Mouse (Mus musculus) telencephalon, adult 2 months (tissue): ENCODE measurements at regions not wholly inside any gene's neighbourhood (a gene's known extent, or its start where the extent isn't known, plus 50 kb on each side); places are given as distances from the start of the nearest gene placed in this dataset.

Experiments
- DNase-seq: peaks from one replicate; pipeline ENCODE4 v3.0.0-alpha.2; 2011; ENCODE audit warnings: low read depth, low spot score

DNA sequence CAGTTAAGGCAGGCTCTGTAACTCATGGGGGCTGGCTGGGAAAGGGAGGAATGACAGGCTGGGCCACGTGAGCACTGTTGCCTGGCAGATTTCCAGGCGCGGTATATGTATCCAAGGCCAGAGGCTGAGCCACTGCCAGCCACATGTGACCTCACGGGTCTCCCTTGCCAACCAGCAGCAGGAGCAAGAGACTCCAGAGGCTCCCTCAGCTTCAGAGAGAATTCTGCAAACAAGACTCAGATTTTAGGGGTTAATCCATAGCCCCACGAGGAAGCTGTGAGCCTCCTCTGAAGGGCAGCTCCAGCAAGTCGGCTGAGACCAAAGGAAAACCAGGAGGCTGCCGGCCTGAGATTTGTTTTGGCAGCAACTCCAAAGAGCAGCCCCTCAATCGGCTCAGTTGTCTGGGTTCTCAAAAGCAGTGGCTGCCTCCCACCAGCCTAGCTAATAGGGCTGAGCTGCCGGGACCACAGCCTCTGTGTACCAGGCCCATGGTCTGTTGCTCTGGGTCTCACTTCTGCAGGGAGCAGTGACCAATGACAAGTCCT, 264.0 kb upstream of the Cadm1 start:
- no peak for DNase-seq

DNA sequence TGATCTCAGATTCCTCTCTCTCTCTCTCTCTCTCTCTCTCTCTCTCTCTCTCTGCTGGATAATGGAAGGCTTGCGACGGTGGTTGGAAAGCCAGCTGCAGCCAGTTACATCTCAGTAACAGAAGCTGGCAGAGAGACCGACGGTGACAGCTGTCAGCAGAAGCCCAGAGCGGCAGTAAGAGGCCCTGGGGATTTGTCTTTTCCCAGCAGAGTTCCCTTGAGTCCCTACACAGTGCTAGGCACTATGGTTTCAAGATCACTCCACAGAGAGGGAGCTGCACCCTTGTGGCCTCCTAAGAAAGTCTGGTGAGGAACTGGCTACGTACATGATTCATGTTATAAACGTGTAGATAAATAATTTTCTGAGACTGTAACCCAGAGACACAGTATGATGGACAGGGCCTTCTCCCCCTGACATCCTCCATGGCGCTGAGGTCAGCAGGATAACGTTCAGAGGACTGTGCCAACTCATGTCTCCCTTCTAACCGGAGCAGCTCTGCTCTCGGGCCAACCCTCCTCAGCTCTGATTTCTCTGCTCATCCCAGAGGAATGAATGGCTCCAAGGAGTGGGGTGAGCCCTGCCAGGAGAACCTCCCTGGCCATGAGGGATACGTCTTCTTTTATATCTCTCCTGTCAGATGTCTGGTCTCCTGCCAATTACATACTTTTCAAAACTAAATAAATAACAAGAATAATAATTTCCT, 253.5 kb upstream of the Cadm1 start:
- no peak for DNase-seq

DNA sequence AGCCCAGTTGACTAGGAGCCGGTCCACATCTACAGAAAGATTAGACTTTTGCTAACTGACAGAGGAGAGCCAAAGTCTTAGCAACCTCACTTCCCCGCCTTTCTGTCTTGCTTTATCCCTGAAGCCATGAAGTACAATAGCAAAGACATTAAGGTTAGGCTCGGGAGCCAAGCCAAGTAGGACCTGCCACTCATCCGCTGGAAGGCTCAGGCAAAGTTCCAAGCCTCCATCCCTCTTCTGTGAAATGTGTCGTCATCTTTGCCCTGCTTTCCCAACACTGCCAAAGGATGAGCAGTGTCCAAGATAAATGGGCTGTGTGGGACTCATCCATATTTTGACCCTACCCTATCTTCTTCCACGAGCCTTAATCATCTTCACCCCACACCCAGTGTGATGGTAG, 250.6 kb upstream of the Cadm1 start:
- no peak for DNase-seq

DNA sequence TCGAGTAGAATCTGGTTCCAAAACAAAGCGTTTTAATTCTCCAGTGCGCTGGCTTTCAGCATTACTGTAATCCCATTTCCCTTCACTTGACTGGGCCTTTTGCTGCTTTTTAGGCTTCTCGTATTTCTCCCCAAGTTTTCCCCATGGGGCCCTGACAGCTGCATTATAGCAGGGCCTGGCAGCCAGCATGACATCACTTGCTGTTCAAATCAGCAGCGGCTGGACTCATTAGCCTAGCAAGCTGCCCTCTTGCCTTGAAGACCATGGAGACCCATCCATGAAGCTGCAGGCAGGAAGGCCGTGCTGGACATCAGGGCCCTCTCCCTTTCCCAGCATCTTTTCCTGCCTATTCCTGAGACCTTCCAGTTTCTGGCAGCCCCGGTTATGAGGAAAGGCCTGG, 249.8 kb upstream of the Cadm1 start:
- no peak for DNase-seq

DNA sequence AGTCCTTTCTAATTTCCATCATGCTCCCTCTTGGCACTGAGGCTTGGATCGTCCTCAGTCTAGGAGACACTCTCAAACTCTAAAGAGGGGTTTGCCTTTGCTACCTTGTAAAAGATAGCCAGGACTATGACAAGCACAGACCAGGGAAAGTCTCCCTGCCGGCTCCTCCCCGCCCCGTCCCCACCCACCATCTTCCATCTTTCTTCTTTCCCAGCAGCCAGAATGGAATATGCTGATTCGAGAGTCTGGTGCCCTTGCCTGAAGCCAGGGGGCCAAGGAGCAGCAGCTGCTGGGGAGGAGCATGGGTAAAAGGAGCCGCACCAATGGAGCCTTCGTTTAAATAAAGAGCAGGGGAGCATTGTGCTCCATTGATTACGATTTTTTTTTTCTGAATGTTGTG, 249.4 kb upstream of the Cadm1 start:
- no peak for DNase-seq

DNA sequence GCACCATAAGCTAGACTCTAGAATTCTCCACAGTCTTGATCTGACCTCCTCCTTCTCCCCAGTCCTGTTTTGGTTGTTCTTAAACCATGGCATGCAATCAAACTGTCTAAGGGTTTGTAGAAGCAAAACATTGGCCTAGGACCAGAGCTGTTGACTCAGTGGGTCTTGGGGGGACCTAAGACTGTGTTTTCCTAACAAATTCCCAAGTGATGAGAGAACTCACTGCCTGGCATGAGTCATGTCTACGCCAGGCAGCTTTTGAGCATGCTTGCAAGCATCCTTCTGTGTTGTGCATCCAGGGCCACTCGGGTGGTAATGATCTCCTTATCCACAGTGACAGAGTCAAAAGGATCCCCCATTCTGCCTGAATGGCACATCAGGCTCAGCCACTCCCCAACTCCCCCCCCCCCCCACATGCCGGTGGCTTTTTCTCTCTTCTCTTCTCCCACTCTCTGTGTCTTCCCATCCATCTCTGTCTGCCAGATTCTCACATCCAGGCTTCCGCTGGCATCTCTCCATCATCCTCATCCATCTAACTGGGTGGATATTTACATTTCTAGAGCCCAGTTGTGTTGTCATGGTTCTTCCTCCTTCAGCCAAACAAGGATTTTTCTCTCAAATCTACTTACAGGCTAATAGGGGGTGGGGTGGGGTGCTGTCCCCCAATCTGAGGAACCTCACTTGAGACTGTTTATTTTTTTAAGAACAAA, 246.1 kb upstream of the Cadm1 start:
- DNase-seq, result peak; percentile 15

DNA sequence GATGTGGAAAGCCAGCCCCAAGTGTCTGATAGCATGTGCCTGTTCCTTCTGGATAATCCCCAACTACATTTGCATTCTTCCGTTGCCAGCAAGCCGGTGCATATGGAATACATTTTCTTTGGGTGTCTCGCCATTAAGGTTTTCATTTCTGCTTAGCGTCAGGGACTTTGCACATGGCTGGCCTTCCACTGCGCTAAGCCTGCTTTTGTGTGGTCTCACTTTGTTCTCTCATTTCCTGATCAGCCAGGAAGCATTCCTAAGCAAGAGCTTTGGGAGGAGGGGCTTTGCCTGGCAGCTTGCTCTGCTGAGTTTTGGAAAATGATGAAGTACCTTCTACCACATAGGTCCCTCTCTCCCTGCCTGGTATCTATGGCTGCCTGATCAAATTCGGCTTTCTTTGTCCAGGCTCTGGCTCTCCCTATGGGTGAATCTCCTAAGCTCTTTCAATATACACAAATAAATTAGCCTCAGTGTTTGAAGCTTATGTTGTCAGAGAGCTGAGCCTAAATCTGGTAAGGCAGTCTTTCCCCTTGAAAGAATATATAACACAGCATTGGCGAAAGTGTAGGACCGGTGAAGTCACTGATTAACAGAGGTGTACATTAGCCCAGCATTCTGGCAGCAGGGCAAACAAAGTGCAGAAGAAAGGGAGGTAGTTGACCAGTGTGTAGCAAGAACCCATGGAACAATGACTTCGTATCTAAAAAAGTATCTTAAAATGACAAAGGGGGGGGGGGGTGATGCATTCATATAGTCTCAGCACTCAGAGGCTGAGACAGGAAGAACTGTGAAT, 242.8 kb upstream of the Cadm1 start:
- no peak for DNase-seq

DNA sequence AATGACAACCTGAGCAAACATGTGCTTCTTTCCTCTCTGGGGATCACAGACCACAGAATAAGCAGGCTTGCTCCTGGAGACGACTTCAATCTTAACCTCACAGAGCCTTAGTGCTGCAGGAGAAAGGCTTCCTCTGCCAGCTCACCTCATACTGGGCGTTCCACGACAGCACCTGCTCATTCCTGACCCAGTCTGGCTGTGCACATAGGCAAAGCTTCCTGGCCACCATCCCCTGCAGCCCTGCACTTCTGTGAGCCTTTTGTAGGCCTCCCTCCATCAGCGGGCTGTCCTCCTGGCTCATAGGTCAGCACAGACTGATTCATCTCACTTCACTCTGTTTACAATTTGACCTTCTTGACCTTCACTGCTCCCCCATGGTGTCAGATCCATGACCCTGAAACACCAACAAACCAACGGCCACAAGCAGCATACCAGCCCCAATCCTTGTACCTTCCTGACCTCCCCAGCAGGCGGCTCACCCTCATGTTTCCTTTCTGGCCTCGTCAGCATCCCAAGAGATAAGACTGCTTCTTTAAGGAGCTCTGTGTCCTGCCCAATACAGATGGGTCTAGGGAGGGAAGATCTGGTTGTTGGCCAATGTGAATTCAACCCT, 241.3 kb upstream of the Cadm1 start:
- DNase-seq, result no peak

DNA sequence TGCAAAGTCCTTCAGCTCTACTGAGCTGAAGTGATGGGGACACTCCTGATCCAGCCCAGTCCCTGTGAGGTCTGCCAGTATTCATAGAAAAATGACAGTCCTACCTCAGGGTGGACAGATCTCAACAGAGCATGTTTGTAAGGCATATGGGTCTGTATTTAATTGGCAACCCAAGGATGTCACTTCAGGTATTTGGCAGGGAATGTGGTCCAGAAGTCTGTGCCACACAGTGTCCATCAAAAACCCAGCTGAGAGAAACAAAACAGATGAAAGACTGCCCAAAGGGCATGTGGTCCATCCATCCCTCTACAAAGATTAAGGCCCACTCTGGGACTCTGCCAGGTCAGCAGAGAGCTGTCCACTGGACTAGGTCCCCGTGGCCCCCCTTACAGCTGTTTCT, 229.3 kb upstream of the Cadm1 start:
- DNase-seq, result no peak

DNA sequence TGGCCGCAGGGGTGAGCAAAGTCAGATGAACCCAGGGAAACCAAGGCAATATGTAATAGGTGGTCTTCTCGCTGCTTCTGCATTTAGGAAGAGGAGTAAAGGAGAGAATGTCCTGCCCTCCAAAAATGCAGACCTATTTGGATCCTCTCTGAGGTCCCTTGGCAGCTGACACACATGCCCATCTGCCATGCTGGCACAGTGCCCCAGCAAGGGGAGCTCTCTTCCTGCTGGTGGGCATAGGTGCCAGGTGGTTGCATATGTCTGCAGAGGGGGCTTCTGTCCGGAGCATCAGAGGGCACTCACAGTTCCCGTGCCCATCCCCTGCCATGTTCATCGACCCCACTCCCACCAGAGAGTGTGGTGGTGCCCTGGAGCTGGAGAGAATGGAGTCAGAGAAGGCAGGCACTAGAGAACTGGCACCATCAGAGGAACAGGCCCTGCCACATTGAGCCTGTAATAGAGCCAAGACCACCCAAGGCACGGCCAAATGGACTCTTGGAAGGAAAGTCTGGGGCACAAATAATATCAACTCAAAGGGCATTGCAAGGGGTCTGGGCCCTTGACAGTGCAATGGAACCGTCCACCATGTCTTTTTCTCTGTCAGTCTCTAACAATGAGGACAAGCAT, 222.7 kb upstream of the Cadm1 start:
- DNase-seq, result no peak

DNA sequence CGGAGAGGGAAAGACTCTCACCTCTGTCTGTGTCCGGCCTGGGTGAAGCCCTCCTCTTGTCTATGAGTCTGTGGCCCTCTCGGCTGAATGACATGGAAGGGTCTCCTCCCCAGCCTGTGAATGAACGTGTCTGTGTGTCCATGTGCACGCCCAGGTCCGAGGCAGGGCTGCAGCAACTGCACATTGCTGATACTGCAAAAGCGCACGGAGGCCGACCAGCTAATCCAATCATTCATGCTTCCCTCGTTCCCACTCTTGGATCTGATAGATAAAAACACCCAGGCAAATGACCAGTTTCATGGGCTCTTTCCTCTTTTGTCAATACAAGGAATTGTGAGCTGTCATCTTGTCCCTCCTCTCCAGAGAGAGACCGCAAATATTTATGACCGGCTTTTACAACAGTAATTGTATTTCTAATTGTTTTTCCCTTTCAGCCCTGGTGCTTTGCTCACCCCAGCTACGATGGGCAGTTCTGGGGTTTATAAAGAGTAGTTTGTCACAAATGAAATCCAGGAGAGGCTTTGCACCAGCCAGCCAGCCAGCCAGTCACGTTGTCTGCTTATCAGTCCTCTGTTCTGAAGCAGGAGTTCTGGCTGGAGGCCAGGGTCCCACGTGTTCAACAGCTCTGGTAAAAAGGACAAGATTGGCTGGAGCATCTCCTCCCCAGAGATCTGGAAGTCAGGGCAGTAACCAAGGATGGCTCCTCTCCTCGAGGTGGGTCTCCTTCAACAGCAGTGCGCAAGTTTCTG, 222.0 kb upstream of the Cadm1 start:
- DNase-seq, result no peak

DNA sequence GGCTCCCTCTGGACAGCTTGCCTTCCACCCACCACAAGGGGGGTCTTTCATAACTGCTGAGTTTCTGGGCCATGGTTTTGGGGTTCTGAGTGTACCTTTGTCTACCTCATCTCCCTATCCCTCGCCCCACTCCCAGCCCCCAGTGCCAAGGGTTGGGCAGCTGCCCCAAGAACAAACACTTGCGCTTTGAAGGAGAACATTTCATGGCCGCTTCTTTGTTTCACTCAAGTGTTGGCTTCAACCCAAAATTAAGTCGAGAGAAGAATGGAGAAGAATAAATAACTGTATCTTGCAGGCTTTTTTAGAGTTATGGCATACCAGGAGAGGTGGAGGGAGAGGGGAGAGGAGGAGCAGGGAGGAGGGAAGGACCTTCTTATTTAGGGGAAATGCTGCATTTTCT, 216.5 kb upstream of the Cadm1 start:
- no peak for DNase-seq

DNA sequence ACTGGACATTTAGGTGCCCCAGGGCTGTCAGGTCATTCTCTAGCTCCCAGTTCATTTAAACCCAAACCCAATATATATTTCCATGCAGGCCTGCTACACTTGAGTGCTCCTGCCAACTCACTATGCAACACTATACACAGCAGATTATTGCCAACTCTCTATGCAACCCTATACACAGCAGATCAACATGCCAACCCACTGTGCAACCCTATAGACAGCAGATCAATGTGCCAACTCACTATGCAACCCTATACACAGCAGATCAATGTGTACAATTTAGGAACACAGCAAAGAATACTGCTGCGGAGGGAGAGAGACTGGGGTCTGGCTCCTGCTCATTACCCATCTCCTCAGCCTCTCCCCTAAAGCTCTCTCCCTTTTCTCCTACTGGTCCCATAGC, 215.7 kb upstream of the Cadm1 start:
- no peak for DNase-seq

DNA sequence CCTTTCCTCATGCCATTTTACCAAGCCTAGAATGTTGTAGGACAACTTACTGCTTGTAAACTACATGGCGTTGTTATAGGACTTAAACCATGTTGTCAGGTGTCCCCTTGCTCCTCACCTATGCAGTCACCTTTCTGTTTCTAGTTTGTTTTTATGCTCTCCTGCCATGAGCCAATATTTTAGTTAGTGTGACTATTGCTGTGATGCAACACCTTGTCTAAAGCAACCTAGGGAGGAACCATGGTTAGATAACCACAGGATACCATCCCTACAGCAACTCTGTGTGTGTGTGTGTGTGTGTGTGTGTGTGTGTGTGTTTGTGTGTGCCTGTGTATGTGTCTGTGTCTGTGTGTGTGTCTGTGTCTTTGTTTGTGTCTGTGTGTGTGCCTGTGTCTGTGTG, 209.6 kb upstream of the Cadm1 start:
- no peak for DNase-seq

DNA sequence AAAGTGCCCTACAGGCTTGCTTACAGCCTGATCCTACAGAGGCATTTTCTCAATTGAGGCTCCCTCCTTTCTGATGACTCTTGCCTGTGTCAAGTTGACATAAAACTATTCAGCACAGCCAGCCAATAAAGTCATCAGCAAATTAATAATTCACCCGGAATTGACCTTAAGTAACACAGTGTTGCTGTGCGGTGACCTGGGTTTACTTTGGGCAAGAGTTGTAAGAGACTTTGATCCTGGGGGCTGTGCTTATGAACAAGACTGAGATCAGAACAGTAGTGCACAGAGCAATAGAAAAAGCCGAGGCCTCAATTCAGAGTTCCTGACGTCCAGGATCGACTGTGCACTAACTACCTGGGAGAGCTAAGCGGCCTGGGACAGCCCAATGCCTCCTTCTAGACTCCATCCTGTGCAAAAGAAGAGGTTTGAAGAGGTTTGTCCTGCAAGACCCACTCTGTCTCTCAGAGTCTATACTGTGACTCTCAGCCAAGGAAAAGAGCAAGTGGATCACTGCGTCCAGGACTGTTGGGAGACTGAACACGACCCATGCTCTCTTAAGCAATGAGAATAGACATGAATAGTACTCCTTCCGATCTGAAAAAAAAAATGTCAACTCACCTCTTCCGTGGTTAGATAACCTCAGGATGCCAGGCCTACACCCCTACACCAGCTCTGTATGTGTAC, 208.7 kb upstream of the Cadm1 start:
- DNase-seq, result no peak

DNA sequence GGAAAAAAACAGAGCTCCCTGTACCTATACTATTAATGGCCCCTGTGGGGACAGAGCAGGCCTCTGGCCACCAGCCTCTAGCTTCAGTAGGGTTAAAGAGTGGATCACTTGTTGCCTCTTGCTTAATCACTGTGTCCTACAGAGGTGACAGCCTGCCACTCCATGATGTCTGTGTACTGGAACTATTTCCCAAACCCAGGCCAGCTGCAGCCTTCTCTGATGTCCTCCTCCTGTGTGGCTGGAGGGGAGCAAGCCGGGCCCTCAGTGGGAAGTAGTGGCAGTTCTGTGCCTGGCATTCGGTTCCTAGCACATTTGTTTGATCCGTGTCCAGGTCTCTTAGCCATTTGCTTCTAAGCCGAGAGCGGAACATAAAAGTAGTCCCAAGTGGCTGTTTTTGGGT, 207.7 kb upstream of the Cadm1 start:
- DNase-seq, result no peak

DNA sequence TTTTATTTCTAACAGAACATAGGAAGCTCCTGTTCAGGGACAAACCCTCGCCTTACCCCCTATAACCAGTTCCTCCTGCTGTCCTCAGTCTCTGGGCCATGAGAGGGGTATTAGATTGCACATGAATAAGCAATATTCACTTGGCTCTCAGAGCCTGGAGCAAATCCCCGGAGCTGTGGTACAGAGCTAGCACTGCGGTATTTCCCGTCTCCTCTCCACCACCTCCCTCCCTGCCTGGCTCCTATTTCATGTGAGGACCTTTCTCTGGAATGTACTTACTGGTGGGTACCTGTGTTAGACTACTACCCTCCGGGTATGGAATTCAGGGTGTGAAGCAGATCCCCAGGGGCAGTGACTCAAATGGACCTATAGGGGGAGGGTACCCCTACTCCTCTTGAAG, 206.9 kb upstream of the Cadm1 start:
- DNase-seq, result no peak

DNA sequence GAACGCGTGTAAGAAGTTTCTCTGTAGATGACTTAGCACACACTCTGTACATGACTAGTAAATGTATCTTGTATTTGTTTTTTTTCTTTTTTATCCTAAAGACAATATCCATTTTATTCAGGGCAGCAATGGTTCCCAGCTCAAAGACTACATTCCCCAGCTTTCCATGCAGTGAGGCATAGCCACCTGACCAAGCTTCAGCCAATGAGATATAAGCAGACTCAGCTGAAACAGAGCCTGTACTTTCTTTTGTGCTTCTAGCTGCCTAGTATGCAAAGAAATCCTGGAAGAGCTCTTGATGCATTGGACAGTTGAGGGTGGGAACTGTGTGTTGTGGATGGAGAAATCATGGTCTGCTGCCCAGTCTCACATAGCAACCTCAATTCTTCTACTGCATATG, 202.4 kb upstream of the Cadm1 start:
- peak; percentile 19 for DNase-seq

DNA sequence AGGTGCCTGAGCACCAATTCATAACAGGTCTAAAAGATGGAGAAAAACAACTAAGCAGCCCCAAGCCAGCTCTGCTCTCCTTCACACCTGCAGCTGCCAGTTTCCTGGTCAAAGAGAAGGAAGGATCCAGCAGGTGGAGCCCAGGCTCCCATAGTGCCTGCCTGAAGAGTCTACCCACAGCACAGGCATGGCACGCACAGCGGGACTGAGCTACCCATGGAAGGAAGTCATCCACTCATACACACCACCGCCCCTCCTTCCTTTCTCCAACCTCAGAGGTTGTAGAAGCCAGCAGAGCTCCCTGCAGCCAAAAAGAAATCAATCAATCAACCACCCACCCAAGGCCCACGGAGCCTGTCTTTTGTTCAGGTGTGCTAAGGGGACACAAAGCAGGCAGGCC, 197.0 kb upstream of the Cadm1 start:
- DNase-seq, result no peak

DNA sequence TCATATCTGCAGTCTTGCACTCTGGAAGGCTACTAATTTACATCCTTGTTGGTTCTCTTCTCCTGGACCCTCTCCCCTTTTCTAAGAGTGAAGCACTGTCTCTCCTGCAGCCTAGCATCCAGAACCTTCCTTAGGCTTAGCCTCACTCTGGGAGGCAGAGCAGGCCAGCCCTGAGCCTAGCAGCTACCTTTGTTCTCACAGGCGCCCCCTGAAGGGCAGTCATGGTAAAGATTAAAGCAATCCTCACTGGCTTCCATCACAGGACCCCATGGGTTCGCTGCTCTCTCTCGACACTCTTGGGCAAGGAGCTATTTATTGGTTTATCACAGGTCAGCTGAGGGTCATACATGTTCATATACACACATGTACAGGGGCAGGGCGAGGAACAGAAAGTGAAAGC, 191.8 kb upstream of the Cadm1 start:
- no peak for DNase-seq
